Mouse (Mus musculus) liver, adult 2 months (tissue): ENCODE measurements around the gene Car14.

Source experiments
- CTCF ChIP-seq: fragments of 200-500 bp; IDR thresholded peaks from 2 replicates; pipeline ENCODE4 v1.5.1; 2011; ENCODE audit warnings: low read depth, low read length, control low read depth
- POLR2A ChIP-seq: fragments of 200-500 bp; IDR thresholded peaks from 2 replicates; pipeline ENCODE4 v1.6.1; 2011; ENCODE audit warnings: low read length, control low read depth; ENCODE audit not compliant: insufficient read depth; ENCODE audit errors: extremely low read depth

DNA sequence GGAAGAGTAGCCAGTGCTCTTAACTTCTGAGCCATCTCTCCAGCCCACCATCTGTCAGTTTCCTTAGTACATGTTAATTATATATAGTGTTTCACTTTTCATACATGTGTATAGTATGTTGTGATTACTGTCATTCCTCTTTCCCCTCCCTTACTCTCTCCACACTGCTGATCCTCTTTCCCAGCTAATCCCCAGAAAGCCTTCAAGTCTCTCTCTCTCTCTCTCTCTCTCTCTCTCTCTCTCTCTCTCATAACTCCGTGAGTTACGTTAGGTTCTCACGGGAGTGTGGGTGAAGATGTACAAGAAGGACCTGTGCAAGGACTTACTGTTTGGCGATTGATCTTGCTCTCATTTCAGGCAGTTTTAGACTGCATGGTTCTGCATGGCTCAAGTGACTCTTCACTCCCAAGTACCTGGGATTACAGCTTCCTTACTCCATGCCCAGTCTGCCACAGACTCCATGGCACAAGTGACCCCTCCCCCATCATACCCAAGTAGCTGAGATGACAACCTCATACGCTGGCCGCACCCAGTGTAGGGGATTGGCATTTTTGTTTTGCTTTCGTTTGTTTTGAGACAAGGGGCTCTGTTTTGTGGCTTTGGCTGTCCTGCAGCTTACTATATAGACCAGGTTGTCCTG lies 28.7 kb upstream of the Car14 start:
- TF ChIP-seq CTCF (no peak), POLR2A (no peak)
